Mouse (Mus musculus): ENCODE measurements at regions not wholly inside any gene's neighbourhood (a gene's known extent, or its start where the extent isn't known, plus 50 kb on each side); places are given as distances from the start of the nearest gene placed in this dataset.

GRCm38 (mm10) chr3:48584340-48584739 lies 1172.8 kb downstream of the Pcdh18 start:
- H3K4me1 ChIP-seq (ENCODE audit: control insufficient read depth, insufficient read depth, low read length) = no peaks in the 10 kb centered on the region
- no peaks in the 10 kb centered on the region for H3K36me3 ChIP-seq (ENCODE audit: control insufficient read depth, insufficient read depth, low read length)
- TF ChIP-seq CTCF (IDR thresholded peaks at IDR 0.05; ENCODE audit: control insufficient read depth, insufficient read depth, insufficient replicate concordance, low read depth, low read length) (no peak), POLR2A (IDR thresholded peaks at IDR 0.05; ENCODE audit: control insufficient read depth, low read depth, low read length) (no peak)
- H3K27me3 ChIP-seq (ENCODE audit: control insufficient read depth, insufficient read depth, low read length) = no peaks in the 10 kb centered on the region
- H3K4me3 ChIP-seq (ENCODE audit: control insufficient read depth, low read depth, low read length) = no peak overlapping the region
- H3K27ac ChIP-seq (ENCODE audit: control insufficient read depth, insufficient read depth, low read depth, low read length) = no peak overlapping the region

- TF ChIP-seq POLR2A (IDR thresholded peaks at IDR 0.05; ENCODE audit: control insufficient read depth, low read depth, low read length) (no peak), CTCF (IDR thresholded peaks at IDR 0.05; ENCODE audit: control insufficient read depth, insufficient read depth, insufficient replicate concordance, low read depth, low read length) (no peak)
- Histone ChIP-seq H3K27ac (ENCODE audit: control insufficient read depth, insufficient read depth, low read depth, low read length) (no peak overlapping the region), H3K4me1 (ENCODE audit: control insufficient read depth, insufficient read depth, low read length) (no peaks in the 10 kb centered on the region), H3K27me3 (ENCODE audit: control insufficient read depth, insufficient read depth, low read length) (no peaks in the 10 kb centered on the region), H3K4me3 (ENCODE audit: control insufficient read depth, low read depth, low read length) (no peak overlapping the region), H3K36me3 (ENCODE audit: control insufficient read depth, insufficient read depth, low read length) (no peaks in the 10 kb centered on the region)
Observed at GRCm38 (mm10) chr3:48582521-48582920, 1174.6 kb downstream of the Pcdh18 start.

- H3K27ac ChIP-seq (ENCODE audit: control insufficient read depth, insufficient read depth, low read depth, low read length) = no peak overlapping the region
- no peak overlapping the region for H3K4me3 ChIP-seq (ENCODE audit: control insufficient read depth, low read depth, low read length)
- no peak for TF ChIP-seq CTCF (IDR thresholded peaks at IDR 0.05; ENCODE audit: control insufficient read depth, insufficient read depth, insufficient replicate concordance, low read depth, low read length)
- no peaks in the 10 kb centered on the region for H3K4me1 ChIP-seq (ENCODE audit: control insufficient read depth, insufficient read depth, low read length)
- H3K36me3 ChIP-seq (ENCODE audit: control insufficient read depth, insufficient read depth, low read length) = no peaks in the 10 kb centered on the region
- H3K27me3 ChIP-seq (ENCODE audit: control insufficient read depth, insufficient read depth, low read length) = no peaks in the 10 kb centered on the region
Observed at GRCm38 (mm10) chr3:48579971-48580370, 1177.2 kb downstream of the Pcdh18 start.

GRCm38 (mm10) chr3:48579229-48579628 lies 1177.9 kb downstream of the Pcdh18 start:
- Histone ChIP-seq H3K27ac (ENCODE audit: control insufficient read depth, insufficient read depth, low read depth, low read length) (no peak overlapping the region), H3K4me1 (ENCODE audit: control insufficient read depth, insufficient read depth, low read length) (no peaks in the 10 kb centered on the region), H3K36me3 (ENCODE audit: control insufficient read depth, insufficient read depth, low read length) (no peaks in the 10 kb centered on the region), H3K27me3 (ENCODE audit: control insufficient read depth, insufficient read depth, low read length) (no peaks in the 10 kb centered on the region), H3K4me3 (ENCODE audit: control insufficient read depth, low read depth, low read length) (no peak overlapping the region)
- TF ChIP-seq CTCF (IDR thresholded peaks at IDR 0.05; ENCODE audit: control insufficient read depth, insufficient read depth, insufficient replicate concordance, low read depth, low read length) (no peak), POLR2A (IDR thresholded peaks at IDR 0.05; ENCODE audit: control insufficient read depth, low read depth, low read length) (no peak)

GRCm38 (mm10) chr3:48546669-48547068 lies 1210.5 kb downstream of the Pcdh18 start:
- Histone ChIP-seq H3K27me3 (ENCODE audit: control insufficient read depth, insufficient read depth, low read length) (no peaks in the 10 kb centered on the region), H3K4me1 (ENCODE audit: control insufficient read depth, insufficient read depth, low read length) (no peaks in the 10 kb centered on the region), H3K4me3 (ENCODE audit: control insufficient read depth, low read depth, low read length) (no peak overlapping the region), H3K27ac (ENCODE audit: control insufficient read depth, insufficient read depth, low read depth, low read length) (no peak overlapping the region), H3K36me3 (ENCODE audit: control insufficient read depth, insufficient read depth, low read length) (no peaks in the 10 kb centered on the region)
- TF ChIP-seq CTCF (IDR thresholded peaks at IDR 0.05; ENCODE audit: control insufficient read depth, insufficient read depth, insufficient replicate concordance, low read depth, low read length) (no peak), POLR2A (IDR thresholded peaks at IDR 0.05; ENCODE audit: control insufficient read depth, low read depth, low read length) (no peak)

- TF ChIP-seq CTCF (IDR thresholded peaks at IDR 0.05; ENCODE audit: control insufficient read depth, insufficient read depth, insufficient replicate concordance, low read depth, low read length) = no peak
- no peak for TF ChIP-seq POLR2A (IDR thresholded peaks at IDR 0.05; ENCODE audit: control insufficient read depth, low read depth, low read length)
- H3K4me3 ChIP-seq (ENCODE audit: control insufficient read depth, low read depth, low read length) = no peak overlapping the region
- H3K27me3 ChIP-seq (ENCODE audit: control insufficient read depth, insufficient read depth, low read length) = no peaks in the 10 kb centered on the region
- H3K4me1 ChIP-seq (ENCODE audit: control insufficient read depth, insufficient read depth, low read length) = no peaks in the 10 kb centered on the region
- H3K27ac ChIP-seq (ENCODE audit: control insufficient read depth, insufficient read depth, low read depth, low read length) = no peak overlapping the region
- no peaks in the 10 kb centered on the region for H3K36me3 ChIP-seq (ENCODE audit: control insufficient read depth, insufficient read depth, low read length)
Observed at GRCm38 (mm10) chr3:48515009-48515408, 1242.1 kb downstream of the Pcdh18 start.

- Histone ChIP-seq H3K27ac (ENCODE audit: control insufficient read depth, insufficient read depth, low read depth, low read length) (no peak overlapping the region), H3K36me3 (ENCODE audit: control insufficient read depth, insufficient read depth, low read length) (no peaks in the 10 kb centered on the region), H3K27me3 (ENCODE audit: control insufficient read depth, insufficient read depth, low read length) (no peaks in the 10 kb centered on the region), H3K4me1 (ENCODE audit: control insufficient read depth, insufficient read depth, low read length) (no peaks in the 10 kb centered on the region), H3K4me3 (ENCODE audit: control insufficient read depth, low read depth, low read length) (no peak overlapping the region)
- TF ChIP-seq CTCF (IDR thresholded peaks at IDR 0.05; ENCODE audit: control insufficient read depth, insufficient read depth, insufficient replicate concordance, low read depth, low read length) (no peak), POLR2A (IDR thresholded peaks at IDR 0.05; ENCODE audit: control insufficient read depth, low read depth, low read length) (no peak)
Observed at GRCm38 (mm10) chr3:48503996-48504395, 1253.1 kb downstream of the Pcdh18 start.

GRCm38 (mm10) chr3:48464679-48465078 lies 1292.4 kb downstream of the Pcdh18 start:
- no peak overlapping the region for H3K27ac ChIP-seq (ENCODE audit: control insufficient read depth, insufficient read depth, low read depth, low read length)
- no peak for TF ChIP-seq POLR2A (IDR thresholded peaks at IDR 0.05; ENCODE audit: control insufficient read depth, low read depth, low read length)
- TF ChIP-seq CTCF (IDR thresholded peaks at IDR 0.05; ENCODE audit: control insufficient read depth, insufficient read depth, insufficient replicate concordance, low read depth, low read length) = no peak
- H3K4me3 ChIP-seq (ENCODE audit: control insufficient read depth, low read depth, low read length) = no peak overlapping the region
- no peaks in the 10 kb centered on the region for H3K4me1 ChIP-seq (ENCODE audit: control insufficient read depth, insufficient read depth, low read length)
- no peaks in the 10 kb centered on the region for H3K36me3 ChIP-seq (ENCODE audit: control insufficient read depth, insufficient read depth, low read length)
- H3K27me3 ChIP-seq (ENCODE audit: control insufficient read depth, insufficient read depth, low read length) = no peaks in the 10 kb centered on the region

Measured in testis, adult 2 months (tissue).